Mouse (Mus musculus): ENCODE data around the gene P2ry12.

- TF ChIP-seq POLR2A (IDR thresholded peaks at IDR 0.05; ENCODE audit: control insufficient read depth in 1 of 2, insufficient read depth in 1 of 2, low read depth in 1 of 2, low read length in 2 of 2, poor library complexity in 1 of 2), result no peak
- no peak for TF ChIP-seq E2F4 (IDR thresholded peaks at IDR 0.05; ENCODE audit: borderline replicate concordance, low read depth, low read length)
- no peak for TF ChIP-seq HCFC1 (IDR thresholded peaks at IDR 0.05; ENCODE audit: low read depth, low read length)
- TF ChIP-seq CTCF (IDR thresholded peaks at IDR 0.05 in 2 of 3, conservative IDR thresholded peaks at IDR 0.05 in 1 of 3; ENCODE audit: control insufficient read depth in 1 of 3, insufficient read depth in 1 of 3, low read depth in 2 of 3, low read length in 3 of 3, poor library complexity in 1 of 3, severe bottlenecking in 1 of 3), result no peak
- no peak for TF ChIP-seq ZC3H11A (IDR thresholded peaks at IDR 0.05; ENCODE audit: low read depth, low read length)
- no peak for TF ChIP-seq TBP (IDR thresholded peaks at IDR 0.05; ENCODE audit: low read depth, low read length)
- TF ChIP-seq GATA1 (IDR thresholded peaks at IDR 0.05; ENCODE audit: low read depth, low read length), result no peak
- no peak for TF ChIP-seq MXI1 (IDR thresholded peaks at IDR 0.05; ENCODE audit: low read depth, low read length)
- no peak for TF ChIP-seq TCF12 (IDR thresholded peaks at IDR 0.05; ENCODE audit: low read depth, low read length)
- TF ChIP-seq MAX (IDR thresholded peaks at IDR 0.05; ENCODE audit: low read length), result no peak
- TF ChIP-seq UBTF (IDR thresholded peaks at IDR 0.05; ENCODE audit: borderline replicate concordance, insufficient read depth, low read depth, low read length), result no peak
Measured at GRCm38 (mm10) chr3:59296563-59297130, 34.0 kb upstream of the P2ry12 start.
